Mouse (Mus musculus) megakaryocyte, embryonic 14.5 days (primary cell): ENCODE measurements at regions not wholly inside any gene's neighbourhood (a gene's known extent, or its start where the extent isn't known, plus 50 kb on each side); places are given as distances from the start of the nearest gene placed in this dataset.

Experiments used
- FLI1 ChIP-seq: IDR thresholded peaks from 2 replicates; pipeline ENCODE4 v1.6.1; 2012; ENCODE audit warnings: low read length, inconsistent platforms, mixed read lengths
- GATA1 ChIP-seq: IDR thresholded peaks from 3 replicates; pipeline ENCODE4 v1.6.1; 2012; ENCODE audit warnings: mixed read lengths, low read length, inconsistent platforms, borderline replicate concordance

DNA sequence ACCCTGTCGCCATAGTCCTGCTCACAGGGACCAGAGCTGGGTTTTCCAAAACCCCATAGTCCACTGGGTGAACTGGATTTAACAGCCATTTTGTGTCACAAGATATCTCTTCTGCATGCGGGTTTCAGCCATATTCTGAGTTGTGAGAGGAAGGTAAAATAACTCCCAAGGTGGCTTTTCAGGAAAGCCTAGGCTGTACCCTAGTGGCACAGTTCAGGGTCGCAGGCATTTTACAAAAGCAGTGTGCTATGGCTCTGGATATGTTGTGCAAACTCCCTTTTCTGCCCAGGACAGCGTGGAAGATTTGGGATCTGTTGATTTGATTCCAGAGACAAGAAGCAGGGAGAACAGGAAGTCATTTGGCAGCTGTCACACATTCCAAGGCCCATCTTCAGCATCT is 588.3 kb upstream of the Mgmt start:
- TF ChIP-seq GATA1, result no peak
- TF ChIP-seq FLI1, result no peak
